Mouse (Mus musculus) hindbrain, embryonic 11.5 days (tissue): ENCODE measurements at regions not wholly inside any gene's neighbourhood (a gene's known extent, or its start where the extent isn't known, plus 50 kb on each side); places are given as distances from the start of the nearest gene placed in this dataset.

Experiments used
- ATAC-seq: fragments of 200-750 bp; cut with Nextera tagmentation; 2 replicates; pipeline ENCODE4 v1.8.0; 2017; ENCODE audit warnings: mild to moderate bottlenecking, moderate TSS enrichment, moderate library complexity; ENCODE audit not compliant: low FRiP score
- DNase-seq: peaks from one replicate; pipeline ENCODE4 v3.0.0-alpha.2; 2015; ENCODE audit warnings: low spot score
- H3K27ac ChIP-seq: fragments of 300-500 bp; sonication (generic); 2 replicates; pipeline ENCODE4 v1.5.1; 2014; ENCODE audit warnings: mild to moderate bottlenecking, low read depth, low read length
- H3K27me3 ChIP-seq: fragments of 300-500 bp; sonication (generic); 2 replicates; pipeline ENCODE4 v1.6.1; 2014; ENCODE audit warnings: mild to moderate bottlenecking, low read length, moderate library complexity, mixed read lengths; ENCODE audit not compliant: control insufficient read depth, insufficient read depth
- H3K36me3 ChIP-seq: fragments of 300-500 bp; sonication (generic); 2 replicates; pipeline ENCODE4 v1.6.1; 2014; ENCODE audit warnings: mild to moderate bottlenecking, low read length, moderate library complexity, mixed read lengths; ENCODE audit not compliant: control insufficient read depth, insufficient read depth
- H3K4me1 ChIP-seq: fragments of 300-500 bp; sonication (generic); replicated peaks from 2 replicates; pipeline ENCODE4 v1.6.1; 2014; ENCODE audit warnings: low read length, mixed read lengths; ENCODE audit not compliant: control insufficient read depth, insufficient read depth
- H3K4me2 ChIP-seq: fragments of 300-500 bp; sonication (generic); replicated peaks from 2 replicates; pipeline ENCODE4 v1.6.1; 2014; ENCODE audit warnings: mild to moderate bottlenecking, low read depth, low read length
- H3K4me3 ChIP-seq: fragments of 300-500 bp; sonication (generic); 2 replicates; pipeline ENCODE4 v1.5.1; 2014; ENCODE audit warnings: low read depth, low read length
- H3K9ac ChIP-seq: fragments of 300-500 bp; sonication (generic); 2 replicates; pipeline ENCODE4 v1.6.1; 2014; ENCODE audit warnings: low read depth, low read length
- H3K9me3 ChIP-seq: fragments of 300-500 bp; sonication (generic); 2 replicates; pipeline ENCODE4 v1.6.1; 2016; ENCODE audit warnings: low read length; ENCODE audit not compliant: control insufficient read depth
- WGBS: fragments of 180-500 bp; shearing (Covaris S2); extraction: QIAGEN DNeasy Blood & Tissue Kit; methylation state at CpG from one replicate; pipeline ENCODE4 v1.1.7; 2014; 5-methylcytosine and 5-hydroxymethylcytosine counted together

DNA sequence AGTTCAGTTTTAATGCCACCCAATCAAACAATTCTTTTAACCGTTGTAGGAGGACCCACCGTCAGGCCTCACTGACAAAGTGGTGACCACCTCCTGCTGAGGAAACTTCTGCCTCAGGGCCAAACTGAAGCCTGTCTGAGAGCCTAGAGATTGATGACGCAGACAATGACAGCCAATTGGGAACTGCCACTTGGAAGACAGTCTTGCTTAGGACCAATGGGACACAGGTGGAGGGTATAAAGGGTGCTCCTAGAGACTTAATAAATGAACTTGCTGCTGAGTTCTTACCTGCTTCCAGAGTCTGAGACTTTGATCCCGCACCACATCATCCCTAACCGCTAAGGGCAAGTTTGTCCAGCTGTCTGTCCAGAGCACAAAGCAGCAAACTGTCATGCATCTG, 80.0 kb downstream of the Tbx4 start:
- Histone ChIP-seq H3K27me3 (no peaks in the 10 kb centered on the region), H3K4me3 (no peak overlapping the region), H3K4me2 (no peak overlapping the region), H3K9me3 (no peaks in the 10 kb centered on the region), H3K36me3 (no peaks in the 10 kb centered on the region), H3K4me1 (no peaks in the 10 kb centered on the region), H3K27ac (no peak overlapping the region), H3K9ac (no peak overlapping the region)
- DNase-seq (no peak), ATAC-seq (no peak)
- WGBS: 80% methylated on average over 5 of the region's 5 CpGs

DNA sequence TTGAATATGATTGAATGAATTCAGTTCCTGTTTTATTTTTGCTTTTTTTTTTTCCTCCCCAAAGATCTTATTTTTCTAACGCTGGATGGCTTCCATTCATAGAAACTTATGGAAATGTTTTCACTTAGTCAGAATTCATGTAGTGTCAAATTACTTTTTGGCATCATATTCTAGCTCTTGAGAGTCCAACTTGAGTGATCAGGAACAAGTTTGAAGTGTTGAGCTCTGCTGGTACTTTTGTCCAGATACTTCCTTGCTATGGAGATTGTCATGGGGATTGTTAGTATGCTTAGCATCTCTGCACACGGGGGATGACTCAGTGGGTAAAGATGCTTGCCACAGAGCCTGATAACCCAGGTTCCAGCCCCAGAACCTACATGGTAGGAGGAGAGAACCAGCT, 84.1 kb downstream of the Tbx4 start:
- H3K27me3 ChIP-seq: no peaks in the 10 kb centered on the region
- 77% methylated on average over 2 of the region's 2 CpGs for WGBS

GRCm38 (mm10) chr11:85972385-85972784, 86.2 kb downstream of the Tbx4 start:
- no peaks in the 10 kb centered on the region for H3K9me3 ChIP-seq
- no peak overlapping the region for H3K4me3 ChIP-seq
- H3K36me3 ChIP-seq: no peaks in the 10 kb centered on the region
- ATAC-seq: no peak
- H3K27ac ChIP-seq: no peak overlapping the region
- H3K27me3 ChIP-seq: no peaks in the 10 kb centered on the region
- WGBS: 28% methylated on average over 7 of the region's 7 CpGs
- DNase-seq: peak; percentile 83
- no peak overlapping the region for H3K9ac ChIP-seq
- H3K4me2 ChIP-seq: no peak overlapping the region
- no peaks in the 10 kb centered on the region for H3K4me1 ChIP-seq

More for the DNA sequence above, 84.1 kb downstream of the Tbx4 start:
- Histone ChIP-seq H3K9ac (no peak overlapping the region), H3K36me3 (no peaks in the 10 kb centered on the region), H3K9me3 (no peaks in the 10 kb centered on the region), H3K4me3 (no peak overlapping the region), H3K4me2 (no peak overlapping the region), H3K4me1 (no peaks in the 10 kb centered on the region), H3K27ac (no peak overlapping the region)
- DNase-seq (no peak), ATAC-seq (no peak)

DNA sequence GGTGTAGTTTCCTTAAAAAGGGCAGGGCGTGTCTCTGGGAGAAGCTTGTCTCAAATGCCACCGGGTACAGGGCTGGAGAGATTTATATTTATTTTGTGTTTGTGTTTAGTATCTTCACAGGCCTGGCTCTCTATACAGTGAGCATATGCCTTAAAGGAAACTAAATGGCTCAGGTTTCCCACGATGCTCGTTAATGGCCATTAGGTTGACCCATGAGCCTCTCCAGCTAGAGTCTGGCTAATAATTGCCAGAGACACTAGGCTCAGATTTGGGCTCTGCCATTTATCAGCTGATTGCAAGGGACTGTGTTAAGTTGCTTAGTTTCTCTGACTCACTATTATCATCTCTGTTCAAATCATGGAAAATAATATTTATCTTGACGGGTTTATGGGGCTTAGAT, 87.5 kb downstream of the Tbx4 start:
- no peaks in the 10 kb centered on the region for H3K36me3 ChIP-seq
- no peaks in the 10 kb centered on the region for H3K4me1 ChIP-seq
- H3K9me3 ChIP-seq: no peaks in the 10 kb centered on the region
- H3K27me3 ChIP-seq: no peaks in the 10 kb centered on the region
- H3K4me3 ChIP-seq: no peak overlapping the region
- no peak overlapping the region for H3K4me2 ChIP-seq
- WGBS: 73% methylated on average over 5 of the region's 5 CpGs
- no peak for DNase-seq
- H3K27ac ChIP-seq: no peak overlapping the region
- ATAC-seq: no peak
- H3K9ac ChIP-seq: no peak overlapping the region

DNA sequence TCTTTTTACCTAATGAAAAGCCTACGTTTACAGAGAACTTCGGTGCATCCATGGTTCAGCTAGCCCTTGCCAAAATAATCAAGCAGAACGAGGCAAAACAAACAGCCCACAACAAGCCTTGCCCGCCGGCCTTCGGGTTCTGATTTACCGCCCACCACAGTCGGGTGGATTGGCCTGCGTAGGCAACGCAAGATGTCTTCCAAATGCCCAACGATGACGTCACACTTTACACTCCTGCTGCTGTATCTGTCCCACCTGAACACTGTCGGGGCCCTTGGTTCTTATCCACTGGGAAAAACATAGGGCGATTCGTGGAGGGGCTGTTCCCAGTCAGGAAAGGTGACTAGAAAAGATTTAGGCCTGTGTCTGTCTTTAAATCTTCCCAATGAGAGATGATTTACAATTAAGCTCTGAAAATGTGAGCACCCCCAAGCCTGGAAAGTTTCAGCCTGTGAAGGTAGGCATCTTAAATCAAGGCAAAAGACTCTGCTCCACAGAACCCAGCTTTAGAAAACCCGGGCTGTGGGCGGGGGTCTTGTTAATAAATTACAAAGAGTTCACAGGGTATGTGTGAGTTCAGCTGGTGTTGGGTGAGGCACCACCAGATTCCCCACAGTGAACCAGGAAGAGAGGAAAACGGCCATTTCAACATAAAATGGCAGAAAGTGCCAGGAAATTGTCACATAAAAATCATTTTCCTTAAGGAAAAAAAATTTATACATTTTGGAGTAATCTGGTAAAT, 90.6 kb downstream of the Tbx4 start:
- Histone ChIP-seq H3K9me3 (no peaks in the 10 kb centered on the region), H3K36me3 (no peaks in the 10 kb centered on the region), H3K9ac (no peak overlapping the region), H3K4me2 (no peak overlapping the region), H3K27me3 (no peaks in the 10 kb centered on the region), H3K4me1 (no peaks in the 10 kb centered on the region), H3K4me3 (no peak overlapping the region), H3K27ac (no peak overlapping the region)
- DNase-seq (no peak), ATAC-seq (no peak)
- 80% methylated on average over 18 of the region's 18 CpGs for WGBS

DNA sequence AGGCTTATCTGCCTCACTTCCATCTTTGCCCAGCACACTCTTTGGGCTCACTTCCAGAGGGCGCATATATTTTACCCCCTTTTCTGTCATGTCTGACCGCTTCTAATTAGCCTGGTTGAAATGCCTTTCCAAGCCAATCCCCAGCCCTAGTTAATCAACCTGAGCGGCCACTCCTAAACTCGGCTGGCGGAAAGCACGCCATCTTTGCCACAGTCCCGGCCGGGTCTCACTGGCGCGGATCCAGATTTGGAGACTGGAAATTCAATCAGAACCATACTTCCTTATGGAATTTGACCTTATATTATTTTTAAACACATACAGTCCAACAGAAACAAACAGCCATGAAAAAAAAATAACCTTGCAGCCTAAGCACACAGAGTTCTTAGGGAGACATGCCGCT, 94.2 kb downstream of the Tbx4 start:
- Histone ChIP-seq H3K4me1 (no peaks in the 10 kb centered on the region), H3K27ac (no peak overlapping the region), H3K9me3 (no peaks in the 10 kb centered on the region), H3K36me3 (no peaks in the 10 kb centered on the region), H3K27me3 (no peaks in the 10 kb centered on the region), H3K4me2 (no peak overlapping the region), H3K4me3 (no peak overlapping the region), H3K9ac (no peak overlapping the region)
- WGBS: 87% methylated on average over 11 of the region's 11 CpGs
- no peak for DNase-seq
- no peak for ATAC-seq

DNA sequence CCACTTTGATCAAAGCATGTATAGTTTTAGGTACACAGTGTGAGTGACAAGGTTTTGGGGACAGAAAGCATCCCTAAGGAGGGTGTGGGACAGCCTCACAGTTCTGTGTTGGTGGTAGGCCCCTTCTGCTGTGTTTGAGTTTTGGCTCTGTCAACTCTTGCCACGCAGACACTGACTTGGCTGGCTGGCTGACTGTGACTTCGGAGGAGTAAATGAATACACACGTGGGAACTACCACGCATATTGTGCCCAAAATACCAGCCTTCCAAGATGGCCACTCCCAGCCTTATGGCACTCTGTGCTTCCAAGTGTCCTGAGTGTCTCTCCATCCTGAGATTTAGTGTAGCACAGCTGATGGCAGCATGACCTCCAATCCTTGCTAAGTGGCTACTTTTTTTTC, 95.3 kb downstream of the Tbx4 start:
- WGBS: 85% methylated on average over 4 of the region's 4 CpGs
- Histone ChIP-seq H3K4me2 (no peak overlapping the region), H3K9ac (no peak overlapping the region), H3K36me3 (no peaks in the 10 kb centered on the region), H3K9me3 (no peaks in the 10 kb centered on the region), H3K4me1 (no peaks in the 10 kb centered on the region), H3K27me3 (no peaks in the 10 kb centered on the region), H3K27ac (no peak overlapping the region), H3K4me3 (no peak overlapping the region)
- no peak for DNase-seq
- no peak for ATAC-seq

DNA sequence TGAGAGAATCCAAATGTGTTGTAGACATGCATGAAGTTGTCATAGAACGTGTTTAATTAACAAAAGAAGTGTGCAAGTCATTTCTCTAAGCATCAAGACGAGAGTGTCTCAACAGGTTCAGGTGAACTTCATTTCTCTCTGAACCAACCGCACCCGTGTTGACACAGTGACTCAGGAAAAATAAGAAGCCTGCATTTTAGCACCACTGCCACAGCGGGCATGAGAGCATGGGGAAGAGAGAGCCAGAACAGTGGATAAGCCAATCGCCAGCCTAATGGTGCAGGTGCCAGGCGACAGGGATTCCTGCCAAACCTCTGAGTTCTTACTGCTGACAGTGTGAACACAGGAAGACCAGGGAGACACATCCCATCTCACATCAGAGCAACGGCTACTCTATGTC, 100.1 kb downstream of the Tbx4 start:
- Histone ChIP-seq H3K27ac (no peak overlapping the region), H3K4me2 (no peak overlapping the region), H3K4me1 (no peaks in the 10 kb centered on the region), H3K4me3 (no peak overlapping the region), H3K9ac (no peak overlapping the region), H3K36me3 (no peaks in the 10 kb centered on the region), H3K9me3 (no peaks in the 10 kb centered on the region), H3K27me3 (no peaks in the 10 kb centered on the region)
- no peak for ATAC-seq
- 89% methylated on average over 8 of the region's 8 CpGs for WGBS
- DNase-seq: no peak

GRCm38 (mm10) chr11:85987181-85987580, 101.0 kb downstream of the Tbx4 start:
- no peaks in the 10 kb centered on the region for H3K27me3 ChIP-seq
- WGBS: 98% methylated on average over 2 of the region's 2 CpGs
- ATAC-seq (no peak), DNase-seq (no peak)
- no peaks in the 10 kb centered on the region for H3K4me1 ChIP-seq
- H3K9ac ChIP-seq: no peak overlapping the region
- no peaks in the 10 kb centered on the region for H3K9me3 ChIP-seq
- no peak overlapping the region for H3K27ac ChIP-seq
- no peak overlapping the region for H3K4me3 ChIP-seq
- no peaks in the 10 kb centered on the region for H3K36me3 ChIP-seq
- H3K4me2 ChIP-seq: no peak overlapping the region
